Mouse (Mus musculus) myocyte (in vitro differentiated cells): ENCODE data around the gene Mcts1.

Experiments used
- E2F4 ChIP-seq: IDR thresholded peaks from one replicate; pipeline ENCODE4 v1.6.1; 2011; ENCODE audit warnings: mild to moderate bottlenecking, control low read depth, moderate library complexity; ENCODE audit not compliant: insufficient read depth
- MAX ChIP-seq: IDR thresholded peaks from one replicate; pipeline ENCODE4 v1.6.1; 2011; ENCODE audit warnings: low read depth, mild to moderate bottlenecking, control low read depth
- POLR2A ChIP-seq: IDR thresholded peaks from one replicate; pipeline ENCODE4 v1.6.1; 2011; ENCODE audit warnings: low read depth, mild to moderate bottlenecking, control low read depth, moderate library complexity; ENCODE audit not compliant: insufficient read length
- POLR2AphosphoS2 ChIP-seq: IDR thresholded peaks from one replicate; pipeline ENCODE4 v1.6.1; 2011; ENCODE audit warnings: low read depth, control low read depth; ENCODE audit not compliant: insufficient read length
- SRF ChIP-seq: IDR thresholded peaks from one replicate; pipeline ENCODE4 v1.6.1; 2011; ENCODE audit warnings: low read depth; ENCODE audit not compliant: control insufficient read depth, insufficient read length
- TCF12 ChIP-seq: IDR thresholded peaks from one replicate; pipeline ENCODE4 v1.6.1; 2011; ENCODE audit warnings: mild to moderate bottlenecking, control low read depth; ENCODE audit not compliant: poor library complexity, insufficient read depth, severe bottlenecking

DNA sequence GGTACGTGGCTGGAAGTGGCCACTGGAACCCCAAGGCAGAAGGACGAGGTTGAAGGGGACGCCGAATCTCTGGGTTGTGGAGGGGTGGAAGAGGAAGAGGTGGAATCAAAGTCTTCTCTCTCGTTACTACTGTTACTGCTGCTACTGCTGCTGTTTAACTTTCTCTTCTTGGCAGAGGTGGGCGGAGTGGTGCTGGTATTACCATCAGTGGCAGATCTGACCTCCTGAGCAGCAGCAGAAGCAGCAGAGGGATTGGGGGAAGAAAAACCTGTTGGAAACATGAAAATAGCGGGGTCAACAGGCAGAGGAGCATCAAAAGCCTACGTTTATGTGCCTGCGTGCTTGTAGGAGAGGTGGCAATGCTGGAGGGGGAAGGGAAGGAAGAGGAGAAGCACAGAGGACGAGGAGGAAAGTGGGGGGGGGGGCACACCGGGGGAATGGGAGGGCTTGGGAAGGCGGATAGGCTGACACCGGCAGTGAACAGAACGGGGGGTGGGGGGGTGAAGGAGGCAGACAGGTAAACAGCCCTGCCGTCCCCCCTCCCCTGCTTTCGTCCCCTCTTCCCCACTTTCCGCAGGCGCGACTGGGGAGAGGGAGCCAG is 36.3 kb upstream of the Mcts1 start:
- no peak for TF ChIP-seq E2F4
- no peak for TF ChIP-seq MAX
- no peak for TF ChIP-seq POLR2A
- TF ChIP-seq TCF12: no peak
- TF ChIP-seq POLR2AphosphoS2: no peak
- TF ChIP-seq SRF: no peak
